Mouse (Mus musculus) embryonic facial prominence, embryonic 11.5 days (tissue): ENCODE results near the gene Slc24a4. TPM values are rescaled to one million over a fixed set of nuclear protein-coding genes. Genes with fewer than 3 reads are reported as not detected.

ENCODE experiments used
- ATAC-seq: fragments of 200-750 bp; cut with Nextera tagmentation; replicated peaks from 2 replicates; pipeline ENCODE4 v1.8.0; 2017; ENCODE audit warnings: low read depth; ENCODE audit not compliant: insufficient number of reproducible peaks, low FRiP score, low TSS enrichment
- DNase-seq: peaks from one replicate; pipeline ENCODE4 v3.0.0-alpha.2; 2015; ENCODE audit warnings: low spot score
- H3K27ac ChIP-seq: fragments of 300-500 bp; sonication (generic); replicated peaks from 2 replicates; pipeline ENCODE4 v1.5.1; 2014; ENCODE audit warnings: mild to moderate bottlenecking, low read depth, low read length, control low read depth
- H3K27me3 ChIP-seq: fragments of 300-500 bp; sonication (generic); 2 replicates; pipeline ENCODE4 v1.6.1; 2014; ENCODE audit warnings: mild to moderate bottlenecking, low read length, moderate library complexity, mixed read lengths; ENCODE audit not compliant: control insufficient read depth, insufficient read depth
- H3K36me3 ChIP-seq: fragments of 300-500 bp; sonication (generic); replicated peaks from 2 replicates; pipeline ENCODE4 v1.6.1; 2014; ENCODE audit warnings: low read depth, mild to moderate bottlenecking, low read length, moderate library complexity, mixed read lengths; ENCODE audit not compliant: control insufficient read depth, insufficient read depth
- H3K4me1 ChIP-seq: fragments of 300-500 bp; sonication (generic); 2 replicates; pipeline ENCODE4 v1.6.1; 2014; ENCODE audit warnings: low read length, mixed read lengths; ENCODE audit not compliant: control insufficient read depth, insufficient read depth
- H3K4me2 ChIP-seq: fragments of 300-500 bp; sonication (generic); 2 replicates; pipeline ENCODE4 v1.6.1; 2014; ENCODE audit warnings: low read depth, mild to moderate bottlenecking, control low read depth, low read length, moderate library complexity
- H3K4me3 ChIP-seq: fragments of 300-500 bp; sonication (generic); 2 replicates; pipeline ENCODE4 v1.5.1; 2014; ENCODE audit warnings: low read depth, low read length, control low read depth
- H3K9ac ChIP-seq: fragments of 300-500 bp; sonication (generic); replicated peaks from 2 replicates; pipeline ENCODE4 v1.6.1; 2014; ENCODE audit warnings: mild to moderate bottlenecking, control low read depth, low read length
- H3K9me3 ChIP-seq: fragments of 300-500 bp; sonication (generic); replicated peaks from 2 replicates; pipeline ENCODE4 v1.6.1; 2016; ENCODE audit warnings: mild to moderate bottlenecking, low read length, inconsistent platforms, mixed read lengths; ENCODE audit not compliant: control insufficient read depth
- WGBS: fragments of 180-500 bp; shearing (Covaris S2); extraction: QIAGEN DNeasy Blood & Tissue Kit; methylation state at CpG from one replicate; pipeline ENCODE4 v1.1.7; 2014; 5-methylcytosine and 5-hydroxymethylcytosine counted together
- polyA plus RNA-seq: library from polyadenylated mRNA; unstranded; fragments of >200 nt; fragmentation: Nextera tagmentation; extraction: Ambion mirVana; gene quantifications from 2 replicates; pipeline ENCODE4 v1.2.1, GENCODE M21; 2014

Slc24a4 gene
- polyA plus RNA-seq, 1 experiment from 2014 or later, result 0.24 TPM

DNA sequence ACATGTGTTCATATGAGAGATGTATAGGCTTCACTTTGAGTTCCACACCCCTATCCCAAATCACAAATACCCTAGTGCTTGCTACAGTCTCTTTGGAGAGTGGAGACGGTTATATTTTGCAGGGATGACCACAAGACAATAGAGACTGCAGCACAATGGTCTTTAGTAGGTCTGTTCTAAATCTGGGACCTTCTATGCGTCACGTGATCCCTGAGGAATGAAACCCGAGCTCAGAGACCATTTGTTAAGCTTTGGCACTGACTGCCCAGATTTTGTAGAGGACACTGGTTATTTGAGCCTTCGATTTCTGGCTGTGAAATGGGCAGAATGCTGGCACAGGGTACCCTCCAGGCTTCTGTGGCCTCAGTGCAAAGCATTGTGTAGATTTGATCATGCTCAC is 12.8 kb downstream of the Slc24a4 start:
- H3K27me3 ChIP-seq, result no peaks in the 10 kb centered on the region
- H3K4me1 ChIP-seq, result no peaks in the 10 kb centered on the region
- DNase-seq (no peak), ATAC-seq (no peak)
- H3K4me3 ChIP-seq, result no peak overlapping the region
- no peak overlapping the region for H3K9ac ChIP-seq
- no peak overlapping the region for H3K4me2 ChIP-seq
- no peaks in the 10 kb centered on the region for H3K36me3 ChIP-seq
- no peak overlapping the region for H3K27ac ChIP-seq
- WGBS, result 71% methylated on average over 5 of the region's 5 CpGs
- no peaks in the 10 kb centered on the region for H3K9me3 ChIP-seq

DNA sequence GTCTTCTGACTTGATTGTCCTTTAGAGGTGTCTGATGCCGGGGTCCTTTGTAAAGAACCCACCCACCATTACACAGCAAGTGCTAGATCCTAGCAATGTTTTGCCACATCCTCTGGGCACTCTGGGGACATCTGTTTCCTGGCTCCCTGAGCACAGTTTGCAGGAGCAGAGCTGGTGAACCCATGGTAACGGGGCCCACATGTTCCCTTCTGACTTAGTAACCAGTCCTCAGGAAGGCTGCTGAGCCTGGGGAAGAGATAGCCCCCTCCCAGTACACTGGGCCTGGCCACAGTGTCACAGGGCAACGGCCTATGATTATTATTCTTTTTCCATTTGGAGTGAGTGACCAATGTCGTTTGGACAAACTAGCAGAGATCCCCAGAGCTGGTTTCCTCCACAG is 19.1 kb downstream of the Slc24a4 start:
- Histone ChIP-seq H3K4me1 (no peaks in the 10 kb centered on the region), H3K36me3 (no peaks in the 10 kb centered on the region), H3K9ac (no peak overlapping the region), H3K4me2 (no peak overlapping the region), H3K27me3 (no peaks in the 10 kb centered on the region), H3K27ac (no peak overlapping the region), H3K9me3 (no peaks in the 10 kb centered on the region), H3K4me3 (no peak overlapping the region)
- ATAC-seq, result no peak
- 57% methylated on average over 4 of the region's 4 CpGs for WGBS
- no peak for DNase-seq

DNA sequence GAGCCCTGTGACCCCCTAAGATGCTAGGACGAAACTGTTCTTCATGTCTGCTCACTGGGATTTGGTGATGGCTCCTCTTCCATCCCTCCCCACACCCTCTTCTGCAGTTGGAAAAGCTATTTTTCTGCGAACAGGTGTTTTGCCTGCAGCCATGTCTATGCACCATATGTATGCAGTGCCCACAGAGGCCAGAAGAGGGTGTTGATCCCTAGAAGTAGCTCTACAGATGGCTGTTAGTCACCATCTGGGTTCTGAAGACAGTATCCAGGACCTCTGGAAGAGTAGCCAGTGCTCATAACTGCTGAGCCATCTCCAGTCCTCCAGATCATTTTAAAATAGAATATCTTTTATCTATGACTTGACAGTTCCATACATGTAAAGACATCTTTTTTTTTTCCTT is 20.2 kb downstream of the Slc24a4 start:
- Histone ChIP-seq H3K27ac (no peak overlapping the region), H3K9ac (no peak overlapping the region), H3K27me3 (no peaks in the 10 kb centered on the region), H3K9me3 (no peaks in the 10 kb centered on the region), H3K36me3 (no peaks in the 10 kb centered on the region), H3K4me1 (no peaks in the 10 kb centered on the region), H3K4me2 (no peak overlapping the region), H3K4me3 (no peak overlapping the region)
- peak; percentile 7 for DNase-seq
- ATAC-seq, result no peak
- WGBS, result 80% methylated on average over 2 of the region's 2 CpGs

DNA sequence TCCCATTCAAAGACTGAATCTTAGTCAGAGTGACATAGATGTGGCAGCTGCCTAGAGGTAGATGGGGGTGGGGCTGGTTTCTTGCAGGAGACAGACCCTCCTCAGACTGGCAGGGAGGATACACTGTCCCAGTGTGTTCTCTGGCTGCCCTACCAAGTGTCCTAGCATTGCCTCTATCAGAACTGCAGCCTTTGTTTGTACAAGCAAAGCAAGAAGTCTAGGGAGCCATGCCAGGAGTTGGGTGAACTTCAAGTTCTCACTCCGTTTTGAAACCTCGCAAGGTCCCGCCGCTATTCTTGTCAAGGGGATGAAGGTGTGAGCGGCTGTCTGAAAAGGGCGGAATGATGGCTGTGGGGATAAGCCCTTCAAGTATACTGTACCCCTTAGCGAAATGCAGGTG is 22.7 kb downstream of the Slc24a4 start:
- Histone ChIP-seq H3K4me1 (no peaks in the 10 kb centered on the region), H3K9me3 (no peaks in the 10 kb centered on the region), H3K36me3 (no peaks in the 10 kb centered on the region), H3K4me3 (no peak overlapping the region), H3K4me2 (no peak overlapping the region), H3K9ac (no peak overlapping the region), H3K27me3 (no peaks in the 10 kb centered on the region), H3K27ac (no peak overlapping the region)
- WGBS, result 88% methylated on average over 7 of the region's 7 CpGs
- no peak for ATAC-seq
- no peak for DNase-seq

DNA sequence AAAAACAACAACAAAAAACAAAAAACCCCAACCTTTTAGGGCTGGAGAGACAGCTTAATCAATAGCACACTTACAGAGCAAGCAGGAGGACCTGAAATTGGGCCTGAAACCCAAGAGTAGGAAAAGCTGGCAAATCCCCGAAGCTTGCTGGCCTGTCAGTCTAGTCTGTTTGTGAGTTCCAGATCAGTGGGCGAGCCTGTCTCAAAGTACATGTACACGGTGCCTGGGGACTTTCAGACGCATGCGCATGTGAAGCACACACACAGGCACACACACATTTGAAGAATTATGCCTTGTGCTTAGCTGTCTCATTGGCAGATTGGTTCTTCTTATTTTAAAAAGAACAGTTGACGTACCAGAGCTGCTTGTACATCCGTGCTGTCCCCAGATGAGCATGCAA is 25.3 kb downstream of the Slc24a4 start:
- no peaks in the 10 kb centered on the region for H3K36me3 ChIP-seq
- H3K9ac ChIP-seq, result no peak overlapping the region
- no peak overlapping the region for H3K4me3 ChIP-seq
- ATAC-seq (no peak), DNase-seq (no peak)
- H3K27ac ChIP-seq, result no peak overlapping the region
- H3K4me2 ChIP-seq, result no peak overlapping the region
- 88% methylated on average over 7 of the region's 7 CpGs for WGBS
- H3K27me3 ChIP-seq, result no peaks in the 10 kb centered on the region
- H3K4me1 ChIP-seq, result no peaks in the 10 kb centered on the region
- no peaks in the 10 kb centered on the region for H3K9me3 ChIP-seq

DNA sequence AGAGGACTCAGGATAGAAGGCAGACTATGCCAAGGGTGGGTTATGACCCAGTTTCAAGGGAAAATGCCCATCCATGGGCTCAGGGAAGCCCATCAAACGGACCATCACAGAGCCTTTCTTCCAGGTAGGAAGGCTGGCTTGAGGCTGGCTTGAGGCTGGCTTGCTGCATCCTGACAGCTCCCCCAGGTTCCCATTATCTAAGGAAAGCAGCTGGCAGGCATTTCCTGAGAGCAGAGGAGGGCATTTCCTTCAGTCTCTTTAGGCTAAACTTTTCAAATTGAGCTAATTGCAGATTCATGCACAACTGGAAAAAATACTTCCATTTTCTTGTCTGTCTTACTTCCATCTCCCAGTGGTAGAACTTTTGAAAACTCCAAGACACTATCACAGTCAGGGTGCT is 26.3 kb downstream of the Slc24a4 start:
- no peaks in the 10 kb centered on the region for H3K36me3 ChIP-seq

DNA sequence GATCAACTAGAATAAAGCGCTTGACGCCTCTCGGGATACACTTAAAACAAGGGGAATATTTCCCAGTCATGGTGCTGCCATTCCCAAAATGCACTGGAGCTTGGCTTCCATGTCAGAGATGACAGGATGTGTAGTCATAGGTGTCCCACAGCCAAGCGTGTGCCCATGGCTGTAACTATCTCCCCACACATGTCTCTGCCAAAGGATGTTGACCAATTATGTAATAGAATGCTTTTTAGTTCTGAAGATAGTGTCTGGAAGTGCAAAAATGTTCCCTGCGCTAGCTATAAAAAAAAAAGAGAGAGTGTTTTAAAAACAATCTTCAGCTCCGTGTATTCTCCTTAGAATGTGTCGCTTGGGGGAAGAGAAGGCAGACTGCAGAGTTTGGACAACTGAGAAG is 36.1 kb downstream of the Slc24a4 start:
- H3K9ac ChIP-seq, result no peak overlapping the region
- ATAC-seq (no peak), DNase-seq (no peak)
- no peaks in the 10 kb centered on the region for H3K9me3 ChIP-seq
- no peaks in the 10 kb centered on the region for H3K36me3 ChIP-seq
- 87% methylated on average over 7 of the region's 7 CpGs for WGBS
- H3K27ac ChIP-seq, result no peak overlapping the region
- no peak overlapping the region for H3K4me3 ChIP-seq
- H3K27me3 ChIP-seq, result no peaks in the 10 kb centered on the region
- H3K4me2 ChIP-seq, result no peak overlapping the region
- no peaks in the 10 kb centered on the region for H3K4me1 ChIP-seq

More for the DNA sequence above, 26.3 kb downstream of the Slc24a4 start:
- H3K4me1 ChIP-seq, result no peaks in the 10 kb centered on the region
- no peak overlapping the region for H3K4me2 ChIP-seq
- DNase-seq (no peak), ATAC-seq (no peak)
- no peaks in the 10 kb centered on the region for H3K27me3 ChIP-seq
- no peak overlapping the region for H3K27ac ChIP-seq
- H3K9ac ChIP-seq, result no peak overlapping the region
- WGBS, result 54% methylated on average over 1 of the region's 1 CpGs
- no peaks in the 10 kb centered on the region for H3K9me3 ChIP-seq
- no peak overlapping the region for H3K4me3 ChIP-seq

DNA sequence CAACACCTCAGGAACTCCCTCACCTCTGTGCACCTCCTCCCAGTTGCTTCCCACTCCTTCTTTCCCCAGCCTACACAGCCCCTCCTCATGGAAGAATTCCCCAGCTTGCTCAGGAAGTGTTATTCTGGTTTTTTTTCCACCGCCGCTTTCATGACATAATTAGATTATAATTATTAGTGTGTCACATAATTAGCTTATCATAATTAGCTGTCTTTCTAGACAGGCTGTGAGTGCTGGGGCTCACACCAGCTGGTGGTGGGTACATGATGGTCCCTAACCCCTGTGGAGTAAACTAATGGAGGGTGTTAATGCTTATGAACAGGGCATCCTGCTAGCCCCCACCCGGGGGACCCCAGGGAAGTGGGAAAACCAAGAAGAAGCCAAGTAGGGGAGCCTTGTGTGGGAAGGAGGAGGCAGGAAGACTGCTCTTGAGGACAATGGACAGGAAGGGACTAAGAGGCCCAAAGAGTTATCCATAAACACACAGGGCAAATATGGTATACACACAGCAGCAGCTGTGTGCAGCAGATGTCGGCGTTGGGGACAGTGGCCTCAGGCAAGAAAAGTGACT is 38.2 kb downstream of the Slc24a4 start:
- Histone ChIP-seq H3K9ac (no peak overlapping the region), H3K36me3 (no peaks in the 10 kb centered on the region), H3K27ac (0 out of 2 replicates have a peak overlapping the region, but pooled peaks have one; percentile 2), H3K9me3 (no peaks in the 10 kb centered on the region), H3K4me2 (no peak overlapping the region), H3K4me1 (no peaks in the 10 kb centered on the region), H3K27me3 (no peaks in the 10 kb centered on the region), H3K4me3 (no peak overlapping the region)
- WGBS, result 35% methylated on average over 5 of the region's 5 CpGs
- ATAC-seq, result no peak
- DNase-seq, result no peak
